Mouse (Mus musculus): ENCODE data around the gene Cobll1. TPM values are rescaled to one million over a fixed set of nuclear protein-coding genes. Genes with fewer than 3 reads are reported as not detected.

Gene Cobll1
- polyA plus RNA-seq, 1 experiment from 2014 or later: 3.3 TPM

Other genes with a start within 250 kb of the Cobll1 start
- 35.8 and 37.3 TPM in 2 replicates for gene Grb14, start 214.4 kb downstream of the Cobll1 start, polyA plus RNA-seq (2015; fragmentation: Nextera tagmentation; extraction: Ambion mirVana)
- gene Slc38a11, start 124.6 kb upstream of the Cobll1 start, polyA plus RNA-seq (2015; fragmentation: Nextera tagmentation; extraction: Ambion mirVana): 1.3 and 1.6 TPM in 2 replicates

All from midbrain, embryonic 16.5 days (tissue).